Mouse (Mus musculus): Measurements from ENCODE around the gene Bod1l. TPM values are rescaled to one million over a fixed set of nuclear protein-coding genes. Genes with fewer than 3 reads are reported as not detected.

Bod1l gene
- total RNA-seq (2012; rRNA removed) (14.5 and 15.4 TPM in 2 replicates), total RNA-seq (2014; rRNA removed) (8.5 and 8.9 TPM in 2 replicates), polyA plus RNA-seq (2012; ENCODE audit: insufficient read length, low read depth) (15.7 and 16.5 TPM in 2 replicates)

GRCm38 (mm10) chr5:41844147-41844529 lies at the start of gene Bod1l:
Gene Bod1l, minus strand, starts transcription at chr5:41844315.
- H3K4me3 ChIP-seq (replicated peaks in 1 of 3; ENCODE audit: low read depth in 2 of 3, low read length in 2 of 3, poor library complexity in 1 of 3) = peak within 1 kb of the TSS; percentile 95 to 100 (median 97)
- H3K9ac ChIP-seq (ENCODE audit: insufficient read depth, low read depth) = peak within 1 kb of the TSS; percentile 98
- H3K9me3 ChIP-seq (replicated peaks; ENCODE audit: low read length) = no peaks in the 10 kb centered on the region
- H3K4me2 ChIP-seq (ENCODE audit: insufficient read depth, low read depth, poor library complexity, severe bottlenecking) = peak within 1 kb of the TSS; percentile 99
- dilution Hi-C loops (cut with MboI; ENCODE audit: extremely low pct_ligation_motif_present, extremely low pct_unique_long_range_greater_than_20kb, low sequenced_read_pairs) = no loop called here
- H3K4me1 ChIP-seq (ENCODE audit: control insufficient read depth in 1 of 2, insufficient read depth in 2 of 2) = peaks cover 10 to 23% of the 10 kb centered on the region in 2 experiments
- H3K27me3 ChIP-seq (replicated peaks) = no peaks in the 10 kb centered on the region
- in situ Hi-C loops (cut with MboI; ENCODE audit: low pct_ligation_motif_present, low pct_unique_long_range_greater_than_20kb, low sequenced_read_pairs) = no loop called here
- DNase-seq (ENCODE audit: extremely low read depth) = peak; percentile 90
- peak within 1 kb of the TSS; percentile 55 for H3K27ac ChIP-seq (ENCODE audit: insufficient read depth, low read depth)
- TF ChIP-seq JUND (conservative IDR thresholded peaks at IDR 0.05; ENCODE audit: low read depth, low read length) (no peak), CHD1 (IDR thresholded peaks at IDR 0.05; ENCODE audit: low read depth, low read length) (no peak), KAT2A (IDR thresholded peaks at IDR 0.05; ENCODE audit: insufficient replicate concordance, low read length) (peak; percentile 98), USF2 (conservative IDR thresholded peaks at IDR 0.05; ENCODE audit: low read depth, low read length) (no peak), IRF4 (IDR thresholded peaks at IDR 0.05; ENCODE audit: low read depth, low read length) (peak; percentile 64), CHD2 (IDR thresholded peaks at IDR 0.05; ENCODE audit: low read length) (peak; percentile 91), CTCF (conservative IDR thresholded peaks at IDR 0.05 in 1 of 2, IDR thresholded peaks at IDR 0.05 in 1 of 2; ENCODE audit: low read depth in 2 of 2, low read length in 2 of 2) (peak in 1 of 2 experiments; percentile 78; a peak in 2 of 4 replicates), NELFE (IDR thresholded peaks at IDR 0.05; ENCODE audit: low read depth, low read length) (peak; percentile 52), PAX5 (IDR thresholded peaks at IDR 0.05; ENCODE audit: low read length) (no peak), ZMIZ1 (IDR thresholded peaks at IDR 0.05; ENCODE audit: low read depth, low read length) (0 out of 2 replicates have a peak, but pooled peaks have one; percentile 41), MEF2A (IDR thresholded peaks at IDR 0.05; ENCODE audit: borderline replicate concordance, low read depth, low read length) (peak; percentile 84), HCFC1 (IDR thresholded peaks at IDR 0.05; ENCODE audit: low read depth, low read length) (peak; percentile 97), GABPA (IDR thresholded peaks at IDR 0.05; ENCODE audit: insufficient replicate concordance, low read depth, low read length) (peak; percentile 60; the same call in 1 of the 2 replicates), JUN (IDR thresholded peaks at IDR 0.05; ENCODE audit: insufficient read depth, low read depth, low read length) (no peak), ZKSCAN1 (IDR thresholded peaks at IDR 0.05; ENCODE audit: borderline replicate concordance, low read depth, low read length) (no peak), ETS1 (conservative IDR thresholded peaks at IDR 0.05; ENCODE audit: low read depth, low read length) (no peak; the same call in 1 of the 2 replicates), MAZ (IDR thresholded peaks at IDR 0.05; ENCODE audit: low read depth, low read length) (peak; percentile 60; the same call in 1 of the 2 replicates), MAX (IDR thresholded peaks at IDR 0.05; ENCODE audit: low read length) (peak; percentile 83; the same call in 1 of the 2 replicates), BHLHE40 (IDR thresholded peaks at IDR 0.05; ENCODE audit: low read depth, low read length) (peak; percentile 58), E2F4 (IDR thresholded peaks at IDR 0.05; ENCODE audit: insufficient replicate concordance, low read depth, low read length) (peak; percentile 79; the same call in 1 of the 2 replicates), NRF1 (IDR thresholded peaks at IDR 0.05; ENCODE audit: low read depth, low read length) (peak; percentile 59), RAD21 (IDR thresholded peaks at IDR 0.05; ENCODE audit: low read depth, low read length) (peak; percentile 14), USF1 (IDR thresholded peaks at IDR 0.05; ENCODE audit: low read depth, low read length) (no peak), RCOR1 (conservative IDR thresholded peaks at IDR 0.05; ENCODE audit: low read depth, low read length) (0 out of 2 replicates have a peak, but pooled peaks have one; percentile 39), MXI1 (IDR thresholded peaks at IDR 0.05; ENCODE audit: low read depth, low read length) (peak; percentile 78), SMC3 (IDR thresholded peaks at IDR 0.05; ENCODE audit: low read depth, low read length) (no peak), MAFK (IDR thresholded peaks at IDR 0.05; ENCODE audit: insufficient replicate concordance, low read length) (no peak), POLR2A (IDR thresholded peaks at IDR 0.05; ENCODE audit: low read depth, low read length) (peak; percentile 66), POLR2AphosphoS2 (IDR thresholded peaks at IDR 0.05; ENCODE audit: low read depth, low read length) (no peak), ELF1 (IDR thresholded peaks at IDR 0.05; ENCODE audit: low read depth, low read length) (peak; percentile 97), UBTF (IDR thresholded peaks at IDR 0.05; ENCODE audit: low read depth, low read length) (peak; percentile 93), TBP (conservative IDR thresholded peaks at IDR 0.05; ENCODE audit: low read depth, low read length) (0 out of 2 replicates have a peak, but pooled peaks have one; percentile 77), SIN3A (IDR thresholded peaks at IDR 0.05; ENCODE audit: low read length) (peak; percentile 99), ZC3H11A (IDR thresholded peaks at IDR 0.05; ENCODE audit: low read depth, low read length) (no peak), MYC (IDR thresholded peaks at IDR 0.05; ENCODE audit: low read depth, low read length) (peak; percentile 82), TCF12 (IDR thresholded peaks at IDR 0.05; ENCODE audit: low read depth, low read length) (peak; percentile 87)
- H3K79me2 ChIP-seq (replicated peaks; ENCODE audit: control insufficient read depth, extremely low read depth, insufficient read depth, poor library complexity, severe bottlenecking) = peaks cover 25% of the 10 kb centered on the region
- peaks cover 3 to 20% of the 10 kb centered on the region in 2 experiments for H3K36me3 ChIP-seq (replicated peaks in 1 of 2; ENCODE audit: control insufficient read depth in 1 of 2, insufficient read depth in 1 of 2, low read length in 1 of 2)

All from CH12.LX (cell line).